Mouse (Mus musculus): Measurements from ENCODE around the gene Atp1a1. TPM values are rescaled to one million over a fixed set of nuclear protein-coding genes. Genes with fewer than 3 reads are reported as not detected.

The Atp1a1 gene
- total and polyA plus RNA-seq, 2 experiments from 2014 or later: 56.7 to 235 TPM

DNA sequence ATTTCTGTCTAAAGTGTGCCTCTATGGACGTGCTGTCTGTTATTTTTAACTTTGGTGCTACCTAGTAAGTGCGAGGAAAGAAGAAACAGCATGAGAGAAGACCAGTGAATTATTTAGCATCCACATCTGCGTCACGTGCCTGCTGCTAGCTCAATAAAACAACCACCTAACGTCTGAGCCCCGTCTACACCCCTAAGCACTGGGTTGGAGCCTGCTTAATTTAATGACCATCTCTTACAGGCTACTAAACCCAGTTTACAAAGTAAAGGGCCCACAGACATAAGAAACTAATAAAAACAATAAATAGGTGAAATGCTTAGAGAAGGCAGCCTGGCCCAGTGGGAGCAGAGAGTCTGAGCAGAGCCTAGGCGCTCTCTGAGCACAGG lies 11.2 kb downstream of the Atp1a1 start:
- Histone ChIP-seq H3K9ac (replicated peaks; ENCODE audit: low read length, poor library complexity, severe bottlenecking) (no peak overlapping the region), H3K4me2 (ENCODE audit: low read depth, low read length, poor library complexity, severe bottlenecking) (no peak overlapping the region), H3K36me3 (ENCODE audit: insufficient read depth, low read length) (peaks cover 60% of the 10 kb centered on the region), H3K4me3 (ENCODE audit: low read depth, low read length) (no peak overlapping the region), H3K27me3 (ENCODE audit: insufficient read depth, low read length) (no peaks in the 10 kb centered on the region), H3K4me1 (ENCODE audit: insufficient read depth, low read length) (peaks cover 3% of the 10 kb centered on the region), H3K27ac (ENCODE audit: low read depth, low read length) (no peak overlapping the region), H3K9me3 (ENCODE audit: low read length) (no peaks in the 10 kb centered on the region)
- TF ChIP-seq CTCF (IDR thresholded peaks at IDR 0.05): no peak
- WGBS: 34% methylated on average over 7 of the region's 7 CpGs
- ATAC-seq (ENCODE audit: low FRiP score) (no peak), DNase-seq (ENCODE audit: low spot score) (no peak)

GRCm38 (mm10) chr3:101592281-101593265 lies 11.9 kb downstream of the Atp1a1 start:
- H3K9me3 ChIP-seq (ENCODE audit: low read length): no peaks in the 10 kb centered on the region
- WGBS: 60% methylated on average over 21 of the region's 21 CpGs
- no peak for DNase-seq (ENCODE audit: low spot score)
- H3K4me1 ChIP-seq (ENCODE audit: insufficient read depth, low read length): no peaks in the 10 kb centered on the region
- no peak overlapping the region for H3K4me2 ChIP-seq (ENCODE audit: low read depth, low read length, poor library complexity, severe bottlenecking)
- H3K9ac ChIP-seq (replicated peaks; ENCODE audit: low read length, poor library complexity, severe bottlenecking): no peak overlapping the region
- no peak overlapping the region for H3K27ac ChIP-seq (ENCODE audit: low read depth, low read length)
- no peak overlapping the region for H3K4me3 ChIP-seq (ENCODE audit: low read depth, low read length)
- no peaks in the 10 kb centered on the region for H3K27me3 ChIP-seq (ENCODE audit: insufficient read depth, low read length)
- no peak for TF ChIP-seq CTCF (IDR thresholded peaks at IDR 0.05)
- H3K36me3 ChIP-seq (ENCODE audit: insufficient read depth, low read length): peaks cover 66% of the 10 kb centered on the region
- ATAC-seq (ENCODE audit: low FRiP score): no peak

GRCm38 (mm10) chr3:101590380-101590779 lies 14.1 kb downstream of the Atp1a1 start:
- TF ChIP-seq CTCF (IDR thresholded peaks at IDR 0.05): no peak
- no peak overlapping the region for H3K4me3 ChIP-seq (ENCODE audit: low read depth, low read length)
- no peaks in the 10 kb centered on the region for H3K27me3 ChIP-seq (ENCODE audit: insufficient read depth, low read length)
- WGBS: 95% methylated on average over 16 of the region's 16 CpGs
- H3K27ac ChIP-seq (ENCODE audit: low read depth, low read length): no peak overlapping the region
- no peak overlapping the region for H3K9ac ChIP-seq (replicated peaks; ENCODE audit: low read length, poor library complexity, severe bottlenecking)
- DNase-seq (ENCODE audit: low spot score) (no peak), ATAC-seq (ENCODE audit: low FRiP score) (no peak)
- H3K9me3 ChIP-seq (ENCODE audit: low read length): no peaks in the 10 kb centered on the region
- no peaks in the 10 kb centered on the region for H3K4me1 ChIP-seq (ENCODE audit: insufficient read depth, low read length)
- peaks cover 86% of the 10 kb centered on the region for H3K36me3 ChIP-seq (ENCODE audit: insufficient read depth, low read length)
- H3K4me2 ChIP-seq (ENCODE audit: low read depth, low read length, poor library complexity, severe bottlenecking): no peak overlapping the region

DNA sequence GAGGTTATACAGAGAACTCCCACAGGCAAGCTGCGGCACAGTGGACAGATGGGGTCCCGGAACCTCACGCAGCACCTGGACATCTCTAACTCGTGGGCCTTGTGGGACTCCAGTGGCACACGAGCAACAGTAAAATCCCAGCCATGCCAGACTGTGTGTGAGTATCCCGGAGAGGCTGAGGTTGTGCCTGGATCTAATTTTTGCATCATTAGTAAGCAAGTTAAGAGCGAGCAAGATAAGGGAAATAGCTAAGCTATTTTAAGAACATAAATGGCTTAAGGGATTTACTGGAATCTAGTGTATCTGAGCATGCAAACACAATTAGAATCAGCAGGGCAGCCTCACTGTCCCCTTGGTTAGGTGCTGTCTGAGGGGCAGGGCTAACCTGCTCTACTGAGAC lies 16.2 kb downstream of the Atp1a1 start:
- Histone ChIP-seq H3K4me3 (ENCODE audit: low read depth, low read length) (no peak overlapping the region), H3K27ac (ENCODE audit: low read depth, low read length) (no peak overlapping the region), H3K27me3 (ENCODE audit: insufficient read depth, low read length) (no peaks in the 10 kb centered on the region), H3K4me2 (ENCODE audit: low read depth, low read length, poor library complexity, severe bottlenecking) (no peak overlapping the region), H3K9ac (replicated peaks; ENCODE audit: low read length, poor library complexity, severe bottlenecking) (no peak overlapping the region), H3K36me3 (ENCODE audit: insufficient read depth, low read length) (peaks cover 91% of the 10 kb centered on the region), H3K9me3 (ENCODE audit: low read length) (no peaks in the 10 kb centered on the region), H3K4me1 (ENCODE audit: insufficient read depth, low read length) (no peaks in the 10 kb centered on the region)
- WGBS: 85% methylated on average over 7 of the region's 7 CpGs
- no peak for TF ChIP-seq CTCF (IDR thresholded peaks at IDR 0.05)
- no peak for DNase-seq (ENCODE audit: low spot score)
- no peak for ATAC-seq (ENCODE audit: low FRiP score)

DNA sequence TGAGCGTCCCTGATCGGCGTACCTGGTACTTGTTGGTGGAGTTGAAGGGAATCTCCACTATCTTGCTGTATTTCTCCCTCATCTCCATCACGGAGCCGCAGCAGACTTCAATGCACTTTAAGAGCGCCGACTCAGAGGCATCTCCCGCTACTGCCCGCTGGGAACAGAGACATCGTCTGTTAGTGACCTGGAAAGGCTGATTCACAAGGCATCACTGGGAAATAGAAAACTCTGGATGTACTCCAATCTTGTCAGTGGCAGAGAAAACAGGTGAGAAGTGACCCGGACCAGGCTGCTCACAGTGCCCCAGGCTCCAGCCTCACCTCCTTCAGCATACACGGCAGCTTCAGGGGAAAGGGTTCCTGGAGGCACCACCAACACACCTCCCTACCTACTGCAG lies 17.7 kb downstream of the Atp1a1 start:
- DNase-seq (ENCODE audit: low spot score): no peak
- Histone ChIP-seq H3K4me1 (ENCODE audit: insufficient read depth, low read length) (no peaks in the 10 kb centered on the region), H3K9ac (replicated peaks; ENCODE audit: low read length, poor library complexity, severe bottlenecking) (no peak overlapping the region), H3K27me3 (ENCODE audit: insufficient read depth, low read length) (no peaks in the 10 kb centered on the region), H3K9me3 (ENCODE audit: low read length) (no peaks in the 10 kb centered on the region), H3K4me2 (ENCODE audit: low read depth, low read length, poor library complexity, severe bottlenecking) (no peak overlapping the region), H3K27ac (ENCODE audit: low read depth, low read length) (no peak overlapping the region), H3K4me3 (ENCODE audit: low read depth, low read length) (no peak overlapping the region), H3K36me3 (ENCODE audit: insufficient read depth, low read length) (peaks cover 94% of the 10 kb centered on the region)
- TF ChIP-seq CTCF (IDR thresholded peaks at IDR 0.05): no peak
- ATAC-seq (ENCODE audit: low FRiP score): no peak
- WGBS: 94% methylated on average over 12 of the region's 12 CpGs

- no peak for ATAC-seq (ENCODE audit: low FRiP score)
- Histone ChIP-seq H3K36me3 (ENCODE audit: insufficient read depth, low read length) (peaks cover 72% of the 10 kb centered on the region), H3K9me3 (ENCODE audit: low read length) (no peaks in the 10 kb centered on the region), H3K27me3 (ENCODE audit: insufficient read depth, low read length) (no peaks in the 10 kb centered on the region), H3K4me3 (ENCODE audit: low read depth, low read length) (no peak overlapping the region), H3K27ac (ENCODE audit: low read depth, low read length) (no peak overlapping the region), H3K4me1 (ENCODE audit: insufficient read depth, low read length) (no peaks in the 10 kb centered on the region), H3K4me2 (ENCODE audit: low read depth, low read length, poor library complexity, severe bottlenecking) (no peak overlapping the region), H3K9ac (replicated peaks; ENCODE audit: low read length, poor library complexity, severe bottlenecking) (no peak overlapping the region)
- no peak for DNase-seq (ENCODE audit: low spot score)
- TF ChIP-seq CTCF (IDR thresholded peaks at IDR 0.05): no peak
- 90% methylated on average over 3 of the region's 3 CpGs for WGBS
Observed at GRCm38 (mm10) chr3:101578072-101578471, 26.4 kb downstream of the Atp1a1 start.
